Mouse (Mus musculus) layer of hippocampus, adult 2 months (tissue): Measurements from ENCODE around the gene Smpd2. TPM values are rescaled to one million over a fixed set of nuclear protein-coding genes. Genes with fewer than 3 reads are reported as not detected.
A peak's percentile ranks its signal among the peaks of the same experiment; 100 is the strongest.
"Not testable (repeated sequence)": the region's sequence is repeated elsewhere in the genome, so short reads cannot be mapped to it uniquely, and the experiment has no call there.

ENCODE experiments used
- DNase-seq, 2 experiments: peaks; one replicate each; pipeline ENCODE4 v3.0.0; 2022; ENCODE audit warnings: low spot score in 2 of 2
- H3K27ac ChIP-seq: fragments of 200-600 bp; 2 replicates; pipeline ENCODE4 v1.8.1; 2022
- H3K4me3 ChIP-seq: fragments of 200-600 bp; 2 replicates; pipeline ENCODE4 v1.8.1; 2022; ENCODE audit warnings: mild to moderate bottlenecking
- CTCF ChIP-seq: fragments of 200-600 bp; conservative IDR thresholded peaks from 2 replicates; pipeline ENCODE4 v1.8.1; 2022; ENCODE audit warnings: antibody characterized with exemption, mild to moderate bottlenecking, moderate library complexity
- total RNA-seq, 2 experiments: library from RNA; stranded (reverse); gene quantifications; 2 replicates each; pipeline ENCODE4 v1.2.3; 2021

The Smpd2 gene
- total RNA-seq, 2 experiments from 2014 or later = 17.8 to 23.7 TPM

DNA sequence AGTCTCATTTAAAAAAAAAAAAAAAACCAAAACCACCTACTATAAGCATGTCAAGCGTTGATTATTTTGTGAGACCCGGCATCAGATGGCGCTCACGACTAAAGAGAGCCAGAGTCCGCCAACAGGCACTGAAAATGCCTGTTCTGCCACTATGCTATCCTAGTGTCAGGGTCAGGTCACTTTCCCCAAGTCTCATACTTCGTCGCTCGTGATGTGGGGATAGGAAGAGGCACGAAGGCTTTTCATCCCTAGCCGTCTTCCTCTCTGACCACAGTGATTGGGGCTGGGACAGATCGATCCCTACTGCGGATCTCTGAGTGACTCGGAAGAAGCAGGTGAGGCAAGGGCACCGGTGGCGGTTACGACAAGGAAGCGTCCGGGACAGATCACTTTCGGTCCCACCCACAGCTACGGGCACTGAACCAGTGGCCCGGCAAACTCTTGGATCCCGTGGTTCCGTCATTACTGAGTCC is 28.4 kb upstream of the Smpd2 start:
- peak; percentile 77 for TF ChIP-seq CTCF
- Histone ChIP-seq H3K27ac (peak overlapping the region; percentile 100), H3K4me3 (peak overlapping the region; percentile 73)
- peak; percentile 48 to 58 for DNase-seq

DNA sequence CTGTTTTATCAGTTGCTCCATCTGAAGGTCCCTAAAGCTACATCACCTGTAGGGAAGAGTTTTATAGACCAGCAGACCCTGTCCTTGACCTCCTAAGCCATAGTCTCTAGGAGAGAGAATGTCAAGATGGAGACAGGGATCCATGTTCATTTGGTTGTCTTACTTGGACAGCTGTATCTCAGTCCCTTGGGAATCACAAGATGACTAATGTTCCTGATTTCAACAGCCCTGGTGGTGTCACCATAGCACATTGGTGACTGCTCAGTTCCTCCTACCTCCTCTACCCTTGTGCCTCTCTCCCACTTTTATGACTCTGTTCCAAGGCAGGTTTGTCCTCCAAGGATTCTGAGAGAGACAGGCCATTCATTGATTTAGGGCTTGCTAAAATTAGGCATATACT is 24.8 kb upstream of the Smpd2 start:
- no peak for DNase-seq
- H3K4me3 ChIP-seq = no peak overlapping the region
- no peak overlapping the region for H3K27ac ChIP-seq
- no peak for TF ChIP-seq CTCF

DNA sequence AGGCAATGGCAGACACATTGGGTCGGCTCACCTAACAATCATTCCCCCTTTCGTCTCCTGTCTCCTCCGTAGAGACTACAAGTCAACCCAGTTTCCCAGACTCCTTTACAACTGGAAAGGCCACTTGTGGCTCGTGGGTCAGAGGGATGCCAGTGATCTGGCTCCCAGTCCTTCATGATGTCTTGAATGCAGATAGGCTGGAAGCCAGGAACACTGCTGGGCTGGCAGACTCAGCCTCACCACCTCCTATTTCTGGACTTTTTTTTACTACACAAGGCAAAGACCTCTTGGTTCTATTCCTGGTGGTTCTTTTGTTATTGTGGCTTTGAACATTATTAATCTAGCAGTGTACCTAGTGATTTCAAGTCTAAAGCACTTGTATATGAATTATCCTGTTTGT is 24.1 kb upstream of the Smpd2 start:
- H3K4me3 ChIP-seq = no peak overlapping the region
- no peak for DNase-seq
- no peak for TF ChIP-seq CTCF
- no peak overlapping the region for H3K27ac ChIP-seq

DNA sequence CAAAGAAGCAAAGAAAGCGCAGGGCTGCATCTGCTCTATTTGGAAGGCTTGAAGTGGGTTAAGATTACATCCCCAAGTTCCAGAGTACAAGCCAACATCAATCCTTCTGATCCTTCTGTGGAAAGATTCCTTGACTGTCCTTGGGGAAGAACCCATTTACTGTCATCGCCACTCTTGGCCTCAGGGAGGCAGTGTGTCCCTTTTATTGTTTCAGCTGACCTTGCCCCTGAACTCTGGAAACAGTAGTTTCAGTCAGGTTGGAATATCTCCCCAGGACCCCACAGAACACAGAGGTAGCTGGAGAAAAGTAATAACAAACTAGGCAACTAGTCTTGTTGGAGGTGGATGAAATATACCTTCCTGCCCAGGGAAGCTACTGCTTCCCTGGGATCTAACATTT is 19.0 kb upstream of the Smpd2 start:
- TF ChIP-seq CTCF = peak; percentile 69
- no peak overlapping the region for H3K27ac ChIP-seq
- H3K4me3 ChIP-seq = no peak overlapping the region
- DNase-seq = no peak

DNA sequence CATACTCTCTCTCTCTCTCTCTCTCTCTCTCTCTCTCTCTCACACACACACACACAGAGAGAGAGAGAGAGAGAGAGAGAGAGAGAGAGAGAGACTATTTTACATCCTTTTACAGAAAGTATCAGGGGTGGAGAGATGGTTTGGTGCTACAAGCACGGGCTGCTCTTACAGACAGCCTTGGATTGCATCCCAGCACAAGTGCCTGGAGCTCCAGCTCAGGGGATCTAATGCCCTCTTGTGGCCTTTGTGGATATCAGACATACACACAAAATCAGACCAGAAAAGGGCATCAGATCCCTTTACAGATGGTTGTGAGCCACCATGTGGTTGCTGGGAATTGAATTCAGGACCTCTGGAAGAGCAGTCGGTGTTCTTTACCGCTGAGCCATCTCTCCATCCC is 15.3 kb upstream of the Smpd2 start:
- not testable (repeated sequence) for H3K27ac ChIP-seq, H3K4me3 ChIP-seq
- TF ChIP-seq CTCF = peak; percentile 85
- DNase-seq = peak; percentile 71 to 80

DNA sequence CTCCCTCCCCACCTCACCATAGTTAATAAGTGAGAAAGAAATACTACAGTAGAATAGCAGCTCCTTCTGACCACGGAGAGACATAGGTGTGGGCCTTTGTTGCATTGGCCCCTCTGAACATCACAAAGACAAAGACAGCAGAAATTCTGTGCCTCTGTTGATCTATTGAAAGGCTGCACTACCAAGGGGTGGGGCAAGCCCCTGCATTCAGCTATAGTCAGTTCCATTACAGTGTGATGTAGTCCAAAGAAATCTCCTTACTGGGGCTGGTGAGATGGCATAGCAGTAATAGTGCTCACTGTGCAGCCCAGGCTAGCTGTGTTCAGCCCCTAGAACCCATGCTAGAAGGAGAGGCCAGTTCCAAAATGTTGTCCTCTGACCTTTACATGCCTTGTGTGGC is 14.8 kb upstream of the Smpd2 start:
- no peak for TF ChIP-seq CTCF
- Histone ChIP-seq H3K27ac (no peak overlapping the region; the same call in 1 of the 2 replicates), H3K4me3 (no peak overlapping the region)
- DNase-seq = no peak

DNA sequence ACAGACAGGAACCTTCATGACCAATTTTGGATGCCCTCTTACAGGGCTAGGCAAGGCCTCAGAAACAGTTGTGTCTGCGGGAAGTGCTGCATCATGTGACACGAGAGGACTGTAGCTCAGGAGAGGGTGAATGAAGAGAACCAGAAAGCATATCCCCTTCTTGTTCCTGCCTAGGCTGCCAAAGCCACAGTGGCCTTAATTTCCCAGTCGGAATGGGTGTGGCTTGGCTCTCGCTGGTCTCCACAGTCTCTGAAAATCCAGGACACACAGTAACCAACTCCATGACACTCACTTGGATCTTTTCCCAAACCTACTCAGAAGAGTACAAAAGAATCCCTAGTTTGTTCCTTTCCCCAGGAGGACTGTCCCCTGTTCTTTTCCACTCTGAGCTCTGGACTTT is 10.8 kb upstream of the Smpd2 start:
- no peak for TF ChIP-seq CTCF
- Histone ChIP-seq H3K27ac (peak overlapping the region; percentile 14; the same call in 1 of the 2 replicates), H3K4me3 (no peak overlapping the region; the same call in 1 of the 2 replicates)
- DNase-seq = peak in 1 of 2 experiments; percentile 55

DNA sequence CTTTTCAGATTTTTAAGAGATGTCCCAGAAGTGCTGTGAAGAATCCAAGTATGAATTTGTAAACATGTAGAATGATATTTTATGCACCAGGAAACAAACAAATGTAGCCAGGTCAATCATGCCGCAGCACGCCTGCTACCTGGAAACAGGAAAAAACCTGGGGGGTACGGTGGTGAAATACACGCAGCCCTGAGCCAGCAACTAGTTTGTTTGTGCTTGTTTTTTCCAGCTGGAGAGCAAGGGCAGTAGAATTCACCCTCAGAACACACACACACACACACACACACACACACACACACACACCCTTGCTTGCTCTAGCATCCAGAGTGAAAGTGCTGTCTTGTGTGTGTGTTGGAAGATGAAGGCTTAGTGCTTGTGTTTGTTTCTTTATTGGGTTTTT is 942 bp upstream of the Smpd2 start:
- TF ChIP-seq CTCF = no peak
- no peak for DNase-seq
- Histone ChIP-seq H3K4me3 (peak overlapping the region; percentile 95), H3K27ac (peak overlapping the region; percentile 89; the same call in 1 of the 2 replicates)

DNA sequence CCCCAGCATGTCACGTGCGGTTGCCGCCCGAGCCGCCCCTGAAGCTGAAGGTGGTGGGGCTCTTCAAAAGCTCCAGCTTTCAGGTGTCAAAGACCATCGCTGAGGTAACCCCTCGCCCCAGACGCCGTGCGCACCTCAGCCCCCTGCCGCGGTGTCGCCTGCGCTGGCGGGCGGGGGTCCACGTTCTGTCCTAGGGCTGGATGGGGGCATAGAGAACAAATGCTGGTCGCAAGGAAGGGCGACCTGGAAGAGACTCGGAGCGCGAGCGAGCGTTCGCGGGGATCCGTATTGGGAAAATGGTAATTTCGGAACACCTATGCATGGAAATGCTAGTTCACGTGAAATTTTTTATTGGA is 327 bp upstream of the Smpd2 start:
- DNase-seq = no peak
- TF ChIP-seq CTCF = no peak; the same call in 1 of the 2 replicates
- H3K27ac ChIP-seq = peak overlapping the region; percentile 89
- H3K4me3 ChIP-seq = peak overlapping the region; percentile 95

DNA sequence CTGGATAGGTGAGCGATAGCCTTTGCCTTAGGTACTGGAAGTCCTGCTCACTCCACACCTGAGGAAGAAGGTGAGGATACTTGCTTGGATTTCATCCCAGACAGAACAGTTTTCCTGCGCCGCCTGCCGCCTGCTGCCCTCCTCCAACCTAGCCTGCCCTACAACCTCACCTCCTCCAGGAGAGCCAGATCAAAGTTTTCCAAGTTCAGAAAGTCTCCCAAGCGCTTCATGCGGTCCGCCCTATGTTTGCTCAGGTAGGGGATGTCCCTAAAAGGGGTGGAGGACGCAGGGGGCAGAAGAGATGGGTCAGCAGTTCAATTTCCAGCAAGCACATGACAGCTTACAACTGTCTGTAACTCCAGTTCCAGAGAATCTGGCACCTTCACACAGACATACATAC is 875 bp downstream of the Smpd2 start:
- TF ChIP-seq CTCF = 0 out of 2 replicates have a peak, but pooled peaks have one; percentile 8
- no peak for DNase-seq
- peak overlapping the region; percentile 95 for H3K4me3 ChIP-seq
- H3K27ac ChIP-seq = peak overlapping the region; percentile 89; the same call in 1 of the 2 replicates

DNA sequence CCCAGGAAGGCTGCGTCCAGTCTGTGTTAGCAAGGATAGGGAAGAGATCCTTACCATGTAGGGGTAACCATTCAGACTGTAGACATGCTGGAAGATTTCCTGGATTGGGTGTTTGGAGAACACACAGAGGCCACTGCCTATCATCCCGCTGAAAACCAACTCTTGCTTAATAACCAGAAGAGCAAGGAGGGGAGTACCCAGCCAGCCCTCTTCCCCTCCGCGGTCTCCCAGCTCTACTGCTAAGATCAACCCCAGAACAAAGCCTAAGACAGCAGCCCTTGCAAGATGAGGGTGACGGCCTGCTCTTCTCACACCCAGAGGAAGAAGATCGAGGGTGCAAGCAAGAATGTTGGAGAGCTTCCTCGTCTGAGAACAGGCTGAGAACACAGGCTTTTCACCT is 1.3 kb downstream of the Smpd2 start:
- H3K4me3 ChIP-seq = peak overlapping the region; percentile 95
- no peak for TF ChIP-seq CTCF
- no peak for DNase-seq
- no peak overlapping the region for H3K27ac ChIP-seq

DNA sequence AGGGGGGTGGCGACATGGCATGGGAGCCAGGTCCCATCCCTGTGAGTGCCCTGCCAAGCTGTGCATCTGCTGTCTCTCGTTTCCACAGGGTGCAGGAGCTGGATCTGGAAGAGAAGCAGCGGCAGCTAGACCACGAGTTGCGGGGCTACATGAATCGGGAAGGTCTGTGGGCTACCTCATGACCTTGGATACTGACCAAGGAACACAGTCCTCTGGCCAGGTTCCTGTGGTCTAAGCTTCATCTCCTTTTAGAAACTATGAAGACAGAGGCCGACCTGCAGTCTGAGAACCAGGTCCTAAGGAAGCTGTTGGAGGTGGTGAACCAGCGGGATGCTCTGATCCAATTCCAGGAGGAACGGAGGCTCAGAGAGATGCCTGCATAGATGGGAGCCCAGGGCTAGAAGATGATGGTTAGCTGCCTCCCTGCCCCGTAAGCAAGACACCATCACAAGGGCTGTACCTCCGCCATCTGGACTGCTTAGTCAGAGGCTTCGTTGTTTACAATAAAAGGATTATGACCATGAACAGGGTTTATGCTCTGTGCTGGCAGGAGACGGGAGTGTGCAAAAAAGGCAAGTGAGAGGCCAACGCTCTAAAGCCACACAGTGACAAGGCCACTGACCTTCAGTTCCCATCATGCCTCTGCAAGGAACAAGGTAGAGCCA is 3.5 kb downstream of the Smpd2 start:
- no peak for TF ChIP-seq CTCF
- DNase-seq = no peak
- Histone ChIP-seq H3K27ac (no peak overlapping the region), H3K4me3 (no peak overlapping the region)

DNA sequence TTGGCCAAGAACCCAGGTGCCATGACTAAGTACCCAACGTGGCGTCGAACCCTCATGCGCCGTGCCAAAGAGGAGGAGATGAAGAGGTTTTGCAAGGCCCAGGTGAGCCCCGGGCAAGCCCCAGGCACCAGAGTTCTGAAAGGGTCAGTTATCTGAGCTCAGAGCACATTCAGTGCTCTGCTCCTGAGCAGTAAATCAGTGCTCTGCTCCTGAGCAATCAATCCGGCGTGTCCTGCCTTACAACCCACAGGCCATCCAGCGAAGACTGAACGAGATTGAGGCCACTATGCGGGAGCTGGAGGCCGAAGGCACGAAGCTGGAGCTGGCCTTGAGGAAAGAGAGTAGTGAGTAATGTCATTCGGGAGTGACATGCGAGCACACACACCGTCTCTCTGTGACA is 4.4 kb downstream of the Smpd2 start:
- no peak for DNase-seq
- no peak for TF ChIP-seq CTCF
- Histone ChIP-seq H3K4me3 (no peak overlapping the region), H3K27ac (no peak overlapping the region)

DNA sequence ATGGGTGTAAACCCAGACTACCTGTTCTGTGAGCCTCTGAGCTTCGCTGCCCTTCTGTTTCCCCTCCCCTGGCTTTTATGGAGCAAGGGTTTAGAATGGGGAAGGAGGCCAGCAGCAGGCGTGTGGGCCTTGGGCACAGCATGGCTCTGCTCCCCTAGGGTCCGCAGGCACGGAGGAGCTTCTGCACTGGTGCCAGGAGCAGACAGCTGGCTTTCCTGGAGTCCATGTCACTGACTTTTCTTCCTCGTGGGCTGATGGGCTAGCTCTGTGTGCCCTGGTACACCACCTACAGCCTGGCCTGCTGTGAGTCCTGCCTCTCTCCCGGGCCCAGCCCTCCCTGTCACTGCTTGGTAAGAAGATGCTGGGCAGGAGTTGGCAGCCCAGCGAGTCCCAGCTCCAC is 7.7 kb downstream of the Smpd2 start:
- H3K4me3 ChIP-seq = no peak overlapping the region
- H3K27ac ChIP-seq = no peak overlapping the region
- DNase-seq = no peak
- TF ChIP-seq CTCF = no peak
